Mouse (Mus musculus) ES-Bruce4 (cell line): ENCODE measurements around the gene Map3k19.

Experiments
- CTCF ChIP-seq: IDR thresholded peaks from one replicate; pipeline ENCODE4 v1.8.1; 2011; ENCODE audit warnings: low read depth, low read length
- POLR2A ChIP-seq: IDR thresholded peaks from one replicate; pipeline ENCODE4 v1.8.1; 2011; ENCODE audit warnings: low read length; ENCODE audit not compliant: insufficient read depth

DNA sequence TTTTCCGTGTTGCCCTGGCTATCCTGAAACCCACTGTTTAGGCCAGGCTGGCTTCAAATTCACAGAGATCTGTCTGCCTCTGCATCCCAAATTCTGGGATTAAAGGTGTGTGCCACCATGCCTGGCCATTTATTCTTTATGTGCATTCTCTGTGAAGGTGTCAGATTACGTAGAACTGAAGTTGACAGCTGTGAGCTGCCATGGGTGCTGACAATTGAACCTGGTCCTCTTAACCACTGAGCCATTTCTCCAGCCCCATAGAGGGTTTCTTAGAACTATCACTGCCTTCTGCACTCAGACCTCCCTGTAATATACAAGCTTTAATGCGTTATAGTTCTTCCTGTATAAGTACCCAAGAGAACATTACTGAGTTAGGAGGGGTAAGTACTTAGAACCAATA, 76.2 kb downstream of the Map3k19 start:
- TF ChIP-seq CTCF (no peak), POLR2A (no peak)
